Mouse (Mus musculus) T-cell, adult 66 days (primary cell): Measurements from ENCODE around the gene Ccdc59. TPM values are rescaled to one million over a fixed set of nuclear protein-coding genes. Genes with fewer than 3 reads are reported as not detected.

Source experiments
- total RNA-seq, 2 experiments: library from RNA; stranded (reverse); gene quantifications; 3 replicates in 1 of 2; 4 replicates in 1 of 2; pipeline ENCODE4 v1.2.4; 2023

Gene Ccdc59
- 10 to 100 TPM; 46.7 to 54.3 TPM for total RNA-seq

DNA sequence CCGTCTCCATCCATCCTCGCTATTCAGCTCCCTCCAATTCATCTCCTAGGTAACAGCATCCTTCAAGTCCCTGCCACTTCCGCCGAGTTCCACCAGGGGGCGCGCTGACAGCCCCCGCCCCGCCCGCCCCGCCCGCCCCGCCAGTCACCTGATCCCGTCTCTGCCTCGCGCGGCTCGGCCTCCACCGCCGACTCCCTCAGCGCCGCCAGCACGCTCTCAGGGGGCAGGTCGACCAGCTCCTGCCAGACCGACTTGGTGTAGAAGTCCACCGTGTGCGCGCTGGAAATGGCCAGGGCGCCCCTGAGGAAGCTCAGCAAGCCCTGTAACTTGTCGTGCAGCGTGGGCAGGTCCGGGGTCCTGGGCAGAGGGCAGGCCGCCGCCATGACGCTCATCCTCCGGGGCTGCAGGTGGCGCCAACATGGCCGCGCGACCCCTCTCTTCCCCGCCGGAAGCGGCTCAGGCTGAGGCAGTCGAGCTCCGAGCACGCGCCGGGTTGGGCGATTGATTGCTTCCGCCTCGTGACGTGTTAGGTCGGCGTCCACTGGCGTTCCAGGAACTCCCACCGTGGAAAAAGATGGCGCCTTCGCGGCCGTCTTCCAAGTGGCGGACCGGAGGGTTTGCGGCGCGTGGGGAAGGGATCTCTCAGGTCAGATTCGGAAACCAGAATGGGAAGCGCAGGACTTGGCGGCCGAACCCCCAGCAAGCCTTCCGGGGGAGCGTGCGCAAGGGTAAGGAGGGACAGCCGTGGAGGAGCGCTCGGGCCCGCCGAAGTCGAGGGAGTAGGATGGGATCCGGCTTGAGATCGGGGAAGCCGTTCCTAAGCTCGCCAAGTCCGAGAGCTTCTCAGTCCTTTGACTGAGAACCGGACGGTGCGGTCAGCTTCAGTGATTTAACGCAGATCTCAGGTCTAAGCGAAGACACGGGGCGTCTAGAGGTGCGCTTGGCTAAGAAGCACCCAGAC lies at the start of gene Ccdc59, which contains the start of gene Mettl25:
Gene Ccdc59 (plus strand): TSS at position 140 of the 961 bp plus-strand sequence.
Gene Mettl25 (minus strand): TSS at position 453 of the 961 bp plus-strand sequence.

Other genes starting within 250 kb of the Ccdc59 start
- 10 to 100 TPM; 12.6 to 14.5 TPM for gene Mettl25, start 313 bp downstream of the Ccdc59 start, total RNA-seq